8 mouse cellular contexts compared by ENCODE assay signal in genomic region chr11:53430300-53430669, GRCm38 (mm10). TPM values are rescaled to one million over a fixed set of nuclear protein-coding genes. Genes with fewer than 3 reads are reported as not detected.
DNase-seq lines count a peak whose midpoint lies in the region; ATAC-seq and TF ChIP-seq lines count a peak whose summit lies in the region.

No protein-coding gene starts in this region.

- peaks cover 15% of the 10 kb centered on the region for H3K79me3 ChIP-seq in C2C12 (ENCODE audit: low read depth)

- peak; percentile 45 for ATAC-seq in embryonic facial prominence, embryonic 14.5 days (ENCODE audit: low read depth)
- peak; percentile 52; the same call in 1 of the 2 replicates for ATAC-seq in limb, embryonic 13.5 days (ENCODE audit: low FRiP score, low read depth)
- ATAC-seq in neural tube, embryonic 15.5 days (ENCODE audit: low FRiP score), result peak; percentile 58

- H3ac ChIP-seq in C2C12 (ENCODE audit: control insufficient read depth, insufficient read length, low read depth), result peak overlapping the region; percentile 99

- H3K9me3 ChIP-seq in heart, embryonic 10.5 days, result no peaks in the 10 kb centered on the region
- H3K9me3 ChIP-seq in embryonic facial prominence, embryonic 14.5 days (ENCODE audit: control insufficient read depth, low read length), result no peaks in the 10 kb centered on the region
- H3K9me3 ChIP-seq in limb, embryonic 13.5 days, result no peaks in the 10 kb centered on the region
- no peaks in the 10 kb centered on the region for H3K9me3 ChIP-seq in neural tube, embryonic 15.5 days (replicated peaks)

- peaks cover 26% of the 10 kb centered on the region for H3K79me2 ChIP-seq in C2C12 (ENCODE audit: control insufficient read depth, insufficient read depth)

- H3K4me2 ChIP-seq in embryonic facial prominence, embryonic 14.5 days (ENCODE audit: low read depth, low read length), result peak overlapping the region; percentile 92
- peak overlapping the region; percentile 91 for H3K4me2 ChIP-seq in limb, embryonic 13.5 days (replicated peaks)
- H3K4me2 ChIP-seq in neural tube, embryonic 15.5 days, result peak overlapping the region; percentile 85

- peak overlapping the region; percentile 95 for H3K27ac ChIP-seq in heart, embryonic 10.5 days
- H3K27ac ChIP-seq in embryonic facial prominence, embryonic 14.5 days (replicated peaks; ENCODE audit: low read depth, low read length), result peak overlapping the region; percentile 88
- H3K27ac ChIP-seq in limb, embryonic 13.5 days, result peak overlapping the region; percentile 61
- H3K27ac ChIP-seq in neural tube, embryonic 15.5 days (replicated peaks), result peak overlapping the region; percentile 88

- H3K4me1 ChIP-seq in heart, embryonic 10.5 days, result peaks cover 26% of the 10 kb centered on the region
- peaks cover 7% of the 10 kb centered on the region for H3K4me1 ChIP-seq in embryonic facial prominence, embryonic 14.5 days (ENCODE audit: control insufficient read depth, insufficient read depth, low read length)
- H3K4me1 ChIP-seq in limb, embryonic 13.5 days, result peaks cover 14% of the 10 kb centered on the region
- H3K4me1 ChIP-seq in neural tube, embryonic 15.5 days, result peaks cover 16% of the 10 kb centered on the region

- no peaks in the 10 kb centered on the region for H3K27me3 ChIP-seq in heart, embryonic 10.5 days (ENCODE audit: insufficient read depth, poor library complexity, severe bottlenecking)
- H3K27me3 ChIP-seq in C2C12 (ENCODE audit: control insufficient read depth, insufficient read depth, insufficient read length), result peaks cover 4% of the 10 kb centered on the region
- no peaks in the 10 kb centered on the region for H3K27me3 ChIP-seq in embryonic facial prominence, embryonic 14.5 days (replicated peaks; ENCODE audit: control insufficient read depth, insufficient read depth, low read length)
- H3K27me3 ChIP-seq in limb, embryonic 13.5 days, result no peaks in the 10 kb centered on the region
- no peaks in the 10 kb centered on the region for H3K27me3 ChIP-seq in neural tube, embryonic 15.5 days (replicated peaks)

- H3K36me3 ChIP-seq in heart, embryonic 10.5 days, result peaks cover 16% of the 10 kb centered on the region
- peaks cover 24% of the 10 kb centered on the region for H3K36me3 ChIP-seq in C2C12 (ENCODE audit: control insufficient read depth, insufficient read depth)
- peaks cover 16% of the 10 kb centered on the region; the same call in 1 of the 2 replicates for H3K36me3 ChIP-seq in embryonic facial prominence, embryonic 14.5 days (ENCODE audit: control insufficient read depth, insufficient read depth, low read length)
- H3K36me3 ChIP-seq in limb, embryonic 13.5 days, result peaks cover 15% of the 10 kb centered on the region
- peaks cover 20% of the 10 kb centered on the region for H3K36me3 ChIP-seq in neural tube, embryonic 15.5 days

- peak overlapping the region; percentile 88 for H3K4me3 ChIP-seq in heart, embryonic 10.5 days
- peak overlapping the region; percentile 92 for H3K4me3 ChIP-seq in C2C12 (ENCODE audit: insufficient read depth, poor library complexity, severe bottlenecking)
- H3K4me3 ChIP-seq in embryonic facial prominence, embryonic 14.5 days (ENCODE audit: low read depth, low read length), result peak overlapping the region; percentile 90
- H3K4me3 ChIP-seq in limb, embryonic 13.5 days, result peak overlapping the region; percentile 97
- H3K4me3 ChIP-seq in neural tube, embryonic 15.5 days (replicated peaks), result peak overlapping the region; percentile 74

- H3K9ac ChIP-seq in embryonic facial prominence, embryonic 14.5 days (ENCODE audit: low read depth, low read length), result peak overlapping the region; percentile 94
- H3K9ac ChIP-seq in limb, embryonic 13.5 days, result peak overlapping the region; percentile 96
- H3K9ac ChIP-seq in neural tube, embryonic 15.5 days (replicated peaks), result peak overlapping the region; percentile 82

- WGBS in heart, embryonic 10.5 days, result 0% methylated on average over 34 of the region's 34 CpGs
- WGBS in embryonic facial prominence, embryonic 14.5 days, result under 1% methylated on average over 30 of the region's 34 CpGs
- under 1% methylated on average over 34 of the region's 34 CpGs for WGBS in limb, embryonic 13.5 days
- WGBS in neural tube, embryonic 15.5 days, result under 1% methylated on average over 34 of the region's 34 CpGs

- no peak for TF ChIP-seq CTCF in C2C12 (IDR thresholded peaks at IDR 0.05; ENCODE audit: control insufficient read depth, insufficient read depth, insufficient read length)

- DNase-seq in heart, embryonic 10.5 days (ENCODE audit: low spot score), result peak; percentile 81
- DNase-seq in heart, adult 18-20 months, result no peak
- no peak for DNase-seq in embryonic facial prominence, embryonic 14.5 days (ENCODE audit: low spot score)
- DNase-seq in thymus, postnatal 14 days, result no peak
- DNase-seq in spleen, postnatal 36 days (ENCODE audit: low spot score in 2 of 2), result no peak

TF ChIP-seq in C2C12, 6 proteins besides CTCF, POLR2A, EP300 and RAD21:
- TF ChIP-seq USF1 (IDR thresholded peaks at IDR 0.05; ENCODE audit: low read depth), result no peak
- no peak for TF ChIP-seq MYOD1 (IDR thresholded peaks at IDR 0.05; ENCODE audit: control insufficient read depth, insufficient read length, low read depth)
- TF ChIP-seq MAX (IDR thresholded peaks at IDR 0.05), result peak; percentile 37
- no peak for TF ChIP-seq FOSL1 (IDR thresholded peaks at IDR 0.05; ENCODE audit: insufficient read depth, low read length, poor library complexity, severe bottlenecking)
- peak; percentile 62 for TF ChIP-seq CEBPB (IDR thresholded peaks at IDR 0.05; ENCODE audit: low read depth)

RNA-seq across cellular contexts. Expression of gene Uqcrq, which starts 0.3 kb away (rescaled TPM):
- polyA plus RNA-seq in heart, embryonic 10.5 days (2016; fragmentation: Nextera tagmentation; extraction: Ambion mirVana), result 854 and 1,100 TPM in 2 replicates
- total RNA-seq in heart, adult 18-20 months (2021), result 1,000 to 10,000 TPM; 2,590 to 2,622 TPM
- 664 TPM for polyA plus RNA-seq in C2C12 (2012; fragmentation: generic; extraction: Trizol)
- 592 and 683 TPM in 2 replicates for polyA plus RNA-seq in embryonic facial prominence, embryonic 14.5 days (2014; fragmentation: Nextera tagmentation; extraction: Ambion mirVana)
- 449 and 478 TPM in 2 replicates for polyA plus RNA-seq in limb, embryonic 13.5 days (2015; fragmentation: Nextera tagmentation; extraction: Ambion mirVana)
- 796 and 911 TPM in 2 replicates for polyA plus RNA-seq in neural tube, embryonic 15.5 days (2015; fragmentation: Nextera tagmentation; extraction: Ambion mirVana)

RNA-seq across cellular contexts. Expression of gene Gdf9, which starts 0.5 kb away (rescaled TPM):
- 0.74 and 1.5 TPM in 2 replicates for polyA plus RNA-seq in heart, embryonic 10.5 days (2016; fragmentation: Nextera tagmentation; extraction: Ambion mirVana)
- total RNA-seq in heart, adult 18-20 months (2021), result under 1 TPM; 0.52 to 0.80 TPM
- polyA plus RNA-seq in C2C12 (2012; fragmentation: generic; extraction: Trizol), result 0.70 TPM
- polyA plus RNA-seq in embryonic facial prominence, embryonic 14.5 days (2014; fragmentation: Nextera tagmentation; extraction: Ambion mirVana), result 1.2 and 2.7 TPM in 2 replicates
- 1.6 TPM in 2 replicates for polyA plus RNA-seq in limb, embryonic 13.5 days (2015; fragmentation: Nextera tagmentation; extraction: Ambion mirVana)
- 2.4 and 2.9 TPM in 2 replicates for polyA plus RNA-seq in neural tube, embryonic 15.5 days (2015; fragmentation: Nextera tagmentation; extraction: Ambion mirVana)

RNA-seq across cellular contexts. Expression of gene Leap2, which starts 7.3 kb away (rescaled TPM):
- 0.45 TPM in 1 of 2 replicates, not detected in the other for polyA plus RNA-seq in heart, embryonic 10.5 days (2016; fragmentation: Nextera tagmentation; extraction: Ambion mirVana)
- total RNA-seq in heart, adult 18-20 months (2021), result not detected
- polyA plus RNA-seq in C2C12 (2012; fragmentation: generic; extraction: Trizol), result not detected
- not detected in 2 replicates for polyA plus RNA-seq in embryonic facial prominence, embryonic 14.5 days (2014; fragmentation: Nextera tagmentation; extraction: Ambion mirVana)
- polyA plus RNA-seq in limb, embryonic 13.5 days (2015; fragmentation: Nextera tagmentation; extraction: Ambion mirVana), result 0.31 and 0.54 TPM in 2 replicates
- polyA plus RNA-seq in neural tube, embryonic 15.5 days (2015; fragmentation: Nextera tagmentation; extraction: Ambion mirVana), result 0.51 TPM in 1 of 2 replicates, not detected in the other

RNA-seq across cellular contexts. Expression of gene Gm10447, which starts 26.6 kb away (rescaled TPM):
- 0.10 and 0.16 TPM in 2 replicates for polyA plus RNA-seq in heart, embryonic 10.5 days (2016; fragmentation: Nextera tagmentation; extraction: Ambion mirVana)
- total RNA-seq in heart, adult 18-20 months (2021), result not detected
- not detected for polyA plus RNA-seq in C2C12 (2012; fragmentation: generic; extraction: Trizol)
- not detected in 2 replicates for polyA plus RNA-seq in embryonic facial prominence, embryonic 14.5 days (2014; fragmentation: Nextera tagmentation; extraction: Ambion mirVana)
- polyA plus RNA-seq in limb, embryonic 13.5 days (2015; fragmentation: Nextera tagmentation; extraction: Ambion mirVana), result 0.18 and 0.29 TPM in 2 replicates
- 0.13 TPM in 1 of 2 replicates, not detected in the other for polyA plus RNA-seq in neural tube, embryonic 15.5 days (2015; fragmentation: Nextera tagmentation; extraction: Ambion mirVana)

RNA-seq across cellular contexts. Expression of gene Shroom1, which starts 26.7 kb away (rescaled TPM):
- polyA plus RNA-seq in heart, embryonic 10.5 days (2016; fragmentation: Nextera tagmentation; extraction: Ambion mirVana), result 2.3 and 2.5 TPM in 2 replicates
- under 1 TPM; 0.30 to 0.57 TPM for total RNA-seq in heart, adult 18-20 months (2021)
- polyA plus RNA-seq in C2C12 (2012; fragmentation: generic; extraction: Trizol), result 0.82 TPM
- 2.9 and 4.0 TPM in 2 replicates for polyA plus RNA-seq in embryonic facial prominence, embryonic 14.5 days (2014; fragmentation: Nextera tagmentation; extraction: Ambion mirVana)
- 7.9 TPM in 2 replicates for polyA plus RNA-seq in limb, embryonic 13.5 days (2015; fragmentation: Nextera tagmentation; extraction: Ambion mirVana)
- 3.4 and 4.1 TPM in 2 replicates for polyA plus RNA-seq in neural tube, embryonic 15.5 days (2015; fragmentation: Nextera tagmentation; extraction: Ambion mirVana)
